Mouse (Mus musculus): Measurements from ENCODE around the gene Hdac4. TPM values are rescaled to one million over a fixed set of nuclear protein-coding genes. Genes with fewer than 3 reads are reported as not detected.

Gene Hdac4
- polyA plus RNA-seq, 1 experiment from 2014 or later: 21.9 TPM

- H3K36me3 ChIP-seq (ENCODE audit: control insufficient read depth, insufficient read depth, low read length): no peaks in the 10 kb centered on the region
- DNase-seq (ENCODE audit: low spot score, missing footprints) (no peak), ATAC-seq (ENCODE audit: low FRiP score) (no peak)
- H3K4me1 ChIP-seq (ENCODE audit: control insufficient read depth, insufficient read depth, low read length): no peaks in the 10 kb centered on the region
- no peak overlapping the region for H3K4me2 ChIP-seq
- 92% methylated on average over 6 of the region's 6 CpGs for WGBS
- H3K9ac ChIP-seq (ENCODE audit: low read length): no peak overlapping the region
- H3K27ac ChIP-seq (ENCODE audit: low read depth, low read length): no peak overlapping the region
- H3K4me3 ChIP-seq (ENCODE audit: low read depth, low read length): no peak overlapping the region
- H3K9me3 ChIP-seq (ENCODE audit: control insufficient read depth, low read length): no peaks in the 10 kb centered on the region
- H3K27me3 ChIP-seq (ENCODE audit: control insufficient read depth, insufficient read depth, low read length): no peaks in the 10 kb centered on the region
Measured at GRCm38 (mm10) chr1:92127785-92128184, 67.7 kb downstream of the Hdac4 start.

GRCm38 (mm10) chr1:92127366-92127765 lies 68.1 kb downstream of the Hdac4 start:
- Histone ChIP-seq H3K4me2 (no peak overlapping the region), H3K27ac (ENCODE audit: low read depth, low read length) (no peak overlapping the region), H3K36me3 (ENCODE audit: control insufficient read depth, insufficient read depth, low read length) (no peaks in the 10 kb centered on the region), H3K9ac (ENCODE audit: low read length) (no peak overlapping the region), H3K9me3 (ENCODE audit: control insufficient read depth, low read length) (no peaks in the 10 kb centered on the region), H3K4me1 (ENCODE audit: control insufficient read depth, insufficient read depth, low read length) (no peaks in the 10 kb centered on the region), H3K27me3 (ENCODE audit: control insufficient read depth, insufficient read depth, low read length) (no peaks in the 10 kb centered on the region), H3K4me3 (ENCODE audit: low read depth, low read length) (no peak overlapping the region)
- WGBS: 97% methylated on average over 1 of the region's 1 CpGs
- no peak for ATAC-seq (ENCODE audit: low FRiP score)
- no peak for DNase-seq (ENCODE audit: low spot score, missing footprints)

GRCm38 (mm10) chr1:92124497-92125201 lies 70.8 kb downstream of the Hdac4 start:
- H3K27me3 ChIP-seq (ENCODE audit: control insufficient read depth, insufficient read depth, low read length): no peaks in the 10 kb centered on the region
- WGBS: 85% methylated on average over 3 of the region's 3 CpGs
- H3K4me3 ChIP-seq (ENCODE audit: low read depth, low read length): no peak overlapping the region
- no peak overlapping the region for H3K4me2 ChIP-seq
- H3K4me1 ChIP-seq (ENCODE audit: control insufficient read depth, insufficient read depth, low read length): no peaks in the 10 kb centered on the region
- H3K36me3 ChIP-seq (ENCODE audit: control insufficient read depth, insufficient read depth, low read length): no peaks in the 10 kb centered on the region
- DNase-seq (ENCODE audit: low spot score, missing footprints) (no peak), ATAC-seq (ENCODE audit: low FRiP score) (no peak)
- no peak overlapping the region for H3K27ac ChIP-seq (ENCODE audit: low read depth, low read length)
- H3K9ac ChIP-seq (ENCODE audit: low read length): no peak overlapping the region
- H3K9me3 ChIP-seq (ENCODE audit: control insufficient read depth, low read length): no peaks in the 10 kb centered on the region

- Histone ChIP-seq H3K9me3 (ENCODE audit: control insufficient read depth, low read length) (no peaks in the 10 kb centered on the region), H3K27ac (ENCODE audit: low read depth, low read length) (no peak overlapping the region), H3K4me2 (no peak overlapping the region), H3K4me3 (ENCODE audit: low read depth, low read length) (no peak overlapping the region), H3K4me1 (ENCODE audit: control insufficient read depth, insufficient read depth, low read length) (no peaks in the 10 kb centered on the region), H3K27me3 (ENCODE audit: control insufficient read depth, insufficient read depth, low read length) (no peaks in the 10 kb centered on the region), H3K36me3 (ENCODE audit: control insufficient read depth, insufficient read depth, low read length) (no peaks in the 10 kb centered on the region), H3K9ac (ENCODE audit: low read length) (no peak overlapping the region)
- DNase-seq (ENCODE audit: low spot score, missing footprints) (no peak), ATAC-seq (ENCODE audit: low FRiP score) (no peak)
- 75% methylated on average over 5 of the region's 5 CpGs for whole genome bisulfite sequencing
Measured at GRCm38 (mm10) chr1:92119303-92119702, 76.2 kb downstream of the Hdac4 start.

- Histone ChIP-seq H3K9ac (ENCODE audit: low read length) (no peak overlapping the region), H3K4me3 (ENCODE audit: low read depth, low read length) (no peak overlapping the region), H3K27ac (ENCODE audit: low read depth, low read length) (no peak overlapping the region), H3K4me2 (no peak overlapping the region), H3K36me3 (ENCODE audit: control insufficient read depth, insufficient read depth, low read length) (no peaks in the 10 kb centered on the region), H3K27me3 (ENCODE audit: control insufficient read depth, insufficient read depth, low read length) (no peaks in the 10 kb centered on the region), H3K4me1 (ENCODE audit: control insufficient read depth, insufficient read depth, low read length) (no peaks in the 10 kb centered on the region), H3K9me3 (ENCODE audit: control insufficient read depth, low read length) (no peaks in the 10 kb centered on the region)
- ATAC-seq (ENCODE audit: low FRiP score): no peak
- WGBS: 91% methylated on average over 5 of the region's 5 CpGs
- DNase-seq (ENCODE audit: low spot score, missing footprints): no peak
Measured at GRCm38 (mm10) chr1:92117597-92117996, 77.9 kb downstream of the Hdac4 start.

- 85% methylated on average over 4 of the region's 4 CpGs for WGBS
- H3K9me3 ChIP-seq (ENCODE audit: control insufficient read depth, low read length): no peaks in the 10 kb centered on the region
- no peak for DNase-seq (ENCODE audit: low spot score, missing footprints)
Measured at GRCm38 (mm10) chr1:92116169-92116568, 79.3 kb downstream of the Hdac4 start.

GRCm38 (mm10) chr1:92114091-92114490 lies 81.4 kb downstream of the Hdac4 start:
- no peaks in the 10 kb centered on the region for H3K9me3 ChIP-seq (ENCODE audit: control insufficient read depth, low read length)
- H3K9ac ChIP-seq (ENCODE audit: low read length): no peak overlapping the region
- H3K27ac ChIP-seq (ENCODE audit: low read depth, low read length): no peak overlapping the region
- DNase-seq (ENCODE audit: low spot score, missing footprints): no peak
- no peaks in the 10 kb centered on the region for H3K4me1 ChIP-seq (ENCODE audit: control insufficient read depth, insufficient read depth, low read length)
- no peak overlapping the region for H3K4me2 ChIP-seq
- ATAC-seq (ENCODE audit: low FRiP score): no peak
- H3K27me3 ChIP-seq (ENCODE audit: control insufficient read depth, insufficient read depth, low read length): no peaks in the 10 kb centered on the region
- no peak overlapping the region for H3K4me3 ChIP-seq (ENCODE audit: low read depth, low read length)
- 95% methylated on average over 3 of the region's 3 CpGs for WGBS
- no peaks in the 10 kb centered on the region for H3K36me3 ChIP-seq (ENCODE audit: control insufficient read depth, insufficient read depth, low read length)

More at GRCm38 (mm10) chr1:92116169-92116568, 79.3 kb downstream of the Hdac4 start:
- Histone ChIP-seq H3K9ac (ENCODE audit: low read length) (no peak overlapping the region), H3K27me3 (ENCODE audit: control insufficient read depth, insufficient read depth, low read length) (no peaks in the 10 kb centered on the region), H3K4me2 (no peak overlapping the region), H3K4me1 (ENCODE audit: control insufficient read depth, insufficient read depth, low read length) (no peaks in the 10 kb centered on the region), H3K36me3 (ENCODE audit: control insufficient read depth, insufficient read depth, low read length) (no peaks in the 10 kb centered on the region), H3K27ac (ENCODE audit: low read depth, low read length) (no peak overlapping the region), H3K4me3 (ENCODE audit: low read depth, low read length) (no peak overlapping the region)
- ATAC-seq (ENCODE audit: low FRiP score): no peak

GRCm38 (mm10) chr1:92113243-92114009 lies 82.1 kb downstream of the Hdac4 start:
- H3K27me3 ChIP-seq (ENCODE audit: control insufficient read depth, insufficient read depth, low read length): no peaks in the 10 kb centered on the region
- H3K36me3 ChIP-seq (ENCODE audit: control insufficient read depth, insufficient read depth, low read length): no peaks in the 10 kb centered on the region
- DNase-seq (ENCODE audit: low spot score, missing footprints) (peak; percentile 62), ATAC-seq (ENCODE audit: low FRiP score) (no peak)
- no peak overlapping the region for H3K9ac ChIP-seq (ENCODE audit: low read length)
- H3K4me1 ChIP-seq (ENCODE audit: control insufficient read depth, insufficient read depth, low read length): no peaks in the 10 kb centered on the region
- no peak overlapping the region for H3K27ac ChIP-seq (ENCODE audit: low read depth, low read length)
- 83% methylated on average over 6 of the region's 6 CpGs for WGBS
- H3K9me3 ChIP-seq (ENCODE audit: control insufficient read depth, low read length): no peaks in the 10 kb centered on the region
- H3K4me3 ChIP-seq (ENCODE audit: low read depth, low read length): no peak overlapping the region
- H3K4me2 ChIP-seq: no peak overlapping the region

- Histone ChIP-seq H3K9ac (ENCODE audit: low read length) (no peak overlapping the region), H3K4me3 (ENCODE audit: low read depth, low read length) (no peak overlapping the region), H3K27me3 (ENCODE audit: control insufficient read depth, insufficient read depth, low read length) (no peaks in the 10 kb centered on the region), H3K27ac (ENCODE audit: low read depth, low read length) (no peak overlapping the region), H3K9me3 (ENCODE audit: control insufficient read depth, low read length) (no peaks in the 10 kb centered on the region), H3K4me1 (ENCODE audit: control insufficient read depth, insufficient read depth, low read length) (no peaks in the 10 kb centered on the region), H3K4me2 (no peak overlapping the region), H3K36me3 (ENCODE audit: control insufficient read depth, insufficient read depth, low read length) (no peaks in the 10 kb centered on the region)
- DNase-seq (ENCODE audit: low spot score, missing footprints) (no peak), ATAC-seq (ENCODE audit: low FRiP score) (no peak)
- 88% methylated on average over 5 of the region's 5 CpGs for WGBS
Measured at GRCm38 (mm10) chr1:92112591-92112990, 82.9 kb downstream of the Hdac4 start.
